Comparison of ENCODE assay signal across 19 mouse cellular contexts in genomic region chr6:72882222-72882621, GRCm38 (mm10). TPM values are rescaled to one million over a fixed set of nuclear protein-coding genes. Genes with fewer than 3 reads are reported as not detected.
DNase-seq lines count a peak whose midpoint lies in the region; ATAC-seq and TF ChIP-seq lines count a peak whose summit lies in the region.
"Had no signal": no experiment of that assay in that cellular context is flagged by ENCODE, and none has a peak within 500 bp of the region (broad histone marks: within the 10 kb centered on the region; RNA-seq: fewer than 3 reads in every experiment).

No protein-coding gene starts in this region.

- H3K4me3 ChIP-seq in gastrocnemius, adult 2 months = no peak overlapping the region
- no peak overlapping the region for H3K4me3 ChIP-seq in heart, postnatal 0 days (ENCODE audit: low read depth, low read length)
- H3K4me3 ChIP-seq in heart, embryonic 11.5 days (ENCODE audit: low read depth, low read length) = no peak overlapping the region
- peak overlapping the region; percentile 56 for H3K4me3 ChIP-seq in megakaryocyte, embryonic 14.5 days (replicated peaks)
- H3K4me3 ChIP-seq in macrophage (ENCODE audit: inconsistent target) = no peak overlapping the region
- H3K4me3 ChIP-seq: embryonic facial prominence, embryonic 13.5 days; forebrain, embryonic 12.5 days; heart, embryonic 10.5 days; hindbrain, embryonic 10.5 days; intestine, embryonic 15.5 days had no signal

- H3K4me2 ChIP-seq in heart, postnatal 0 days (ENCODE audit: low read depth, low read length) = no peak overlapping the region
- H3K4me2 ChIP-seq in heart, embryonic 11.5 days = no peak overlapping the region
- H3K4me2 ChIP-seq: embryonic facial prominence, embryonic 13.5 days; forebrain, embryonic 12.5 days; hindbrain, embryonic 14.5 days; intestine, embryonic 15.5 days had no signal

- H3K27me3 ChIP-seq in heart, postnatal 0 days (ENCODE audit: control insufficient read depth, insufficient read depth, low read length) = no peaks in the 10 kb centered on the region
- H3K27me3 ChIP-seq in heart, embryonic 11.5 days (ENCODE audit: control insufficient read depth, insufficient read depth, low read length) = no peaks in the 10 kb centered on the region
- H3K27me3 ChIP-seq in megakaryocyte, embryonic 14.5 days (replicated peaks) = no peaks in the 10 kb centered on the region
- H3K27me3 ChIP-seq: embryonic facial prominence, embryonic 13.5 days; forebrain, embryonic 12.5 days; intestine, embryonic 15.5 days had no signal

- intact Hi-C loops in gastrocnemius, adult 2 months (cut with DNase I) = no loop called here
- intact Hi-C loops in gastrocnemius, postnatal 36 days (cut with DNase I) = no loop called here

- H3K4me1 ChIP-seq in heart, postnatal 0 days (ENCODE audit: control insufficient read depth, insufficient read depth) = peaks cover 36% of the 10 kb centered on the region
- H3K4me1 ChIP-seq in heart, embryonic 11.5 days (ENCODE audit: control insufficient read depth, insufficient read depth, low read length) = peaks cover 16% of the 10 kb centered on the region
- peaks cover 88% of the 10 kb centered on the region for H3K4me1 ChIP-seq in megakaryocyte, embryonic 14.5 days
- H3K4me1 ChIP-seq: forebrain, embryonic 12.5 days; hindbrain, embryonic 10.5 days had no signal

- no peak for DNase-seq in gastrocnemius, adult 2 months
- DNase-seq in gastrocnemius, postnatal 36 days = no peak
- DNase-seq in heart, postnatal 0 days (ENCODE audit: low spot score) = no peak
- no peak for DNase-seq in MN1 (ENCODE audit: low spot score)
- DNase-seq: adrenal gland, adult 8-10 months; B cell, adult 2 months; cerebellum, adult 11-12 months; cerebellum, adult 9-10 months had no signal

- WGBS in heart, postnatal 0 days = 74% methylated on average over 3 of the region's 3 CpGs
- WGBS in heart, embryonic 11.5 days (ENCODE audit: insufficient replicate concordance) = 91% methylated on average over 3 of the region's 3 CpGs
- 100% methylated on average over 3 of the region's 3 CpGs for WGBS in macrophage (ENCODE audit: missing documents)

- TF ChIP-seq EP300 in heart, postnatal 0 days (IDR thresholded peaks at IDR 0.05; ENCODE audit: low read depth) = no peak

- no peaks in the 10 kb centered on the region for H3K9me3 ChIP-seq in heart, postnatal 0 days (replicated peaks; ENCODE audit: control insufficient read depth, low read length)
- H3K9me3 ChIP-seq in heart, embryonic 11.5 days (replicated peaks; ENCODE audit: control insufficient read depth, low read length) = no peaks in the 10 kb centered on the region
- no peaks in the 10 kb centered on the region for H3K9me3 ChIP-seq in megakaryocyte, embryonic 14.5 days
- H3K9me3 ChIP-seq: embryonic facial prominence, embryonic 13.5 days; forebrain, embryonic 12.5 days; heart, embryonic 10.5 days; intestine, embryonic 15.5 days had no signal

- ATAC-seq in heart, postnatal 0 days (ENCODE audit: insufficient read depth, low read depth) = no peak
- no peak for ATAC-seq in heart, embryonic 11.5 days (replicated peaks; ENCODE audit: insufficient number of reproducible peaks, low FRiP score, low TSS enrichment)
- no peak for ATAC-seq in megakaryocyte, adult 5-6 weeks (ENCODE audit: poor library complexity, severe bottlenecking)
- ATAC-seq: forebrain, embryonic 16.5 days had no signal

- no peak overlapping the region for H3K9ac ChIP-seq in heart, postnatal 0 days (replicated peaks; ENCODE audit: low read depth, low read length)
- H3K9ac ChIP-seq in heart, embryonic 11.5 days (ENCODE audit: low read depth, low read length) = no peak overlapping the region
- H3K9ac ChIP-seq: embryonic facial prominence, embryonic 13.5 days; forebrain, embryonic 12.5 days; hindbrain, embryonic 14.5 days; intestine, embryonic 15.5 days had no signal

- peaks cover 100% of the 10 kb centered on the region for H3K79me2 ChIP-seq in macrophage (ENCODE audit: inconsistent target)

- no peak for TF ChIP-seq CTCF in gastrocnemius, adult 2 months (IDR thresholded peaks at IDR 0.05)
- TF ChIP-seq CTCF in heart, postnatal 0 days (IDR thresholded peaks at IDR 0.05; ENCODE audit: low read depth) = no peak

- H3K36me3 ChIP-seq in heart, postnatal 0 days (replicated peaks; ENCODE audit: control insufficient read depth, insufficient read depth, low read length) = no peaks in the 10 kb centered on the region
- no peaks in the 10 kb centered on the region for H3K36me3 ChIP-seq in heart, embryonic 11.5 days (ENCODE audit: control insufficient read depth, insufficient read depth, low read length)
- H3K36me3 ChIP-seq in megakaryocyte, embryonic 14.5 days (replicated peaks; ENCODE audit: low read length) = peaks cover 4% of the 10 kb centered on the region
- H3K36me3 ChIP-seq in macrophage (ENCODE audit: inconsistent target) = no peaks in the 10 kb centered on the region
- H3K36me3 ChIP-seq: heart, embryonic 10.5 days; intestine, embryonic 15.5 days had no signal

- peak overlapping the region; percentile 66; the same call in 1 of the 2 replicates for H3K27ac ChIP-seq in gastrocnemius, adult 2 months
- 0 out of 2 replicates have a peak overlapping the region, but pooled peaks have one; percentile 0 for H3K27ac ChIP-seq in heart, postnatal 0 days (ENCODE audit: low read depth)
- no peak overlapping the region for H3K27ac ChIP-seq in heart, embryonic 11.5 days (ENCODE audit: low read depth, low read length)
- H3K27ac ChIP-seq in macrophage = peak overlapping the region; percentile 61; the same call in 1 of the 2 replicates
- H3K27ac ChIP-seq: forebrain, embryonic 12.5 days; heart, embryonic 10.5 days; hindbrain, embryonic 10.5 days; hindbrain, embryonic 14.5 days; intestine, embryonic 15.5 days had no signal

RNA-seq across cellular contexts. Expression of gene Kcmf1, which starts 17.6 kb away (rescaled TPM):
- 100 to 1,000 TPM; 155 to 192 TPM for total RNA-seq in gastrocnemius, adult 2 months (2021)
- total RNA-seq in gastrocnemius, postnatal 36 days (2021) = 100 to 1,000 TPM; 150 TPM
- 88.7 and 93.7 TPM in 2 replicates for total RNA-seq in heart, postnatal 0 days (2014; rRNA removed; ENCODE audit: low replicate concordance)
- polyA plus RNA-seq in heart, postnatal 0 days (2015; fragmentation: Nextera tagmentation; extraction: Ambion mirVana) = 43.7 and 52.1 TPM in 2 replicates
- 44.7 and 46.1 TPM in 2 replicates for polyA plus RNA-seq in heart, embryonic 11.5 days (2014; fragmentation: Nextera tagmentation; extraction: Ambion mirVana)
- polyA plus RNA-seq in megakaryocyte, embryonic 14.5 days (2012; ENCODE audit: insufficient read depth, low replicate concordance) = 10.2 and 91.5 TPM in 2 replicates
- 81.0 and 110 TPM in 2 replicates for total RNA-seq in megakaryocyte, adult 5-6 weeks (2015)
- total RNA-seq in megakaryocyte, adult 5-6 weeks (2017) = 100 and 110 TPM in 2 replicates
- 100 to 1,000 TPM in 2 of 26 experiments, 10 to 100 TPM in 24; 45.9 to 114 (median 67.6) TPM for total RNA-seq in macrophage (2018; cell fraction: chromatin; rRNA removed)
- 10 to 100 TPM; 46.6 to 90.4 (median 62.1) TPM for total RNA-seq in macrophage (2018; cell fraction: cytosol; rRNA removed)
- total RNA-seq in macrophage (2018; cell fraction: nucleus; rRNA removed) = 10 to 100 TPM; 40.7 to 79.7 (median 64.2) TPM
- 43.9 to 55.0 TPM (median 51.8 TPM) in 3 replicates for polyA plus RNA-seq in macrophage (2018)
